In the genomic region with DNA sequence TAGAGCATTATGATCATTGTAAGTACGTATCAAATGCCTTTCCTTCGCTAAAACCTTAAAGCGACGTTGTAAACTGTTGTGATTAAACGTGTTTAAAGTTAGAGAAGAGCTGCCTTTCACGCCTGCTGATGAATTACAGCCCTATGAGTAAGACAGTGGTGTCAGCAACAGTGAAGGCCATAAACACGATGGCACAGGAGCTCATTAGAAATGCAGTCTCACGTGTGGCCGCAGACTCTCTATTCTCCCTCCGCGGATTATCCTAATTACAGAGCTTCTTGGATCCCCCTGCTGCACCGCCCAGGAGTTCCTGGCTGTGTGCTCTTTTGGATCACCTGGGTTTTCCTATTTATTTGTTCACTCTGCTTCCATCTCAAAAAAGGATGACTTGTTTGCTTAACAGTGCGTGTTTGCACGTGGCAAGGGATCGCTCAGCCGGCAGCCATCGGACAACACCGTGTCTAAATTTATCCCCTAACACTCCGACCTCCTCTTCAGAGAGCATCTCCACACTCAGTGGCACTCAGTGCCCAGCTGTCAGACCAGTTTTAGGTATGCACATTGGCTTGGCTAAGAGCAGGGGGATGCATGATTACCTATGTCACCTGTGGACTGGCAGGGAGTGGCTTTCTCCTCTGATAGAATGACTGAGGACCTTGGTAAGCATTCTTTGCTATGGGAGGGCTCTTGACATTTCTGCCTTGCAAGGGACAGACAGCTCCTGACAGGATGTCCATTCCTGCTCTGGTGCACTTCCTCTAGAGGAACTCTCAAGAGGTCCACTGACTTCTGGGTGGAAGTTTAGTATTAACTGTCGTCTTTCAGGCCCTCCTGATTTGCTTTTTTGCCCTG, we compare ENCODE assay signal across 17 mouse cellular contexts.
DNase-seq lines count a peak whose midpoint lies in the region; ATAC-seq and TF ChIP-seq lines count a peak whose summit lies in the region.
"Had no signal": no experiment of that assay in that cellular context is flagged by ENCODE, and none has a peak within 500 bp of the region (broad histone marks: within the 10 kb centered on the region; RNA-seq: fewer than 3 reads in every experiment).

No protein-coding gene starts in this region.

- no peak overlapping the region for H3K9ac ChIP-seq in lung, embryonic 14.5 days
- no peak overlapping the region for H3K9ac ChIP-seq in forebrain, embryonic 16.5 days (replicated peaks; ENCODE audit: low read depth, low read length)
- H3K9ac ChIP-seq in midbrain, embryonic 15.5 days: no peak overlapping the region

- WGBS in lung, embryonic 14.5 days: 26% methylated on average over 20 of the region's 20 CpGs
- WGBS in forebrain, embryonic 16.5 days: 15% methylated on average over 20 of the region's 20 CpGs
- WGBS in midbrain, embryonic 15.5 days: 33% methylated on average over 20 of the region's 20 CpGs

- no peaks in the 10 kb centered on the region for H3K27me3 ChIP-seq in lung, embryonic 14.5 days (ENCODE audit: insufficient read depth, low read length)
- peaks cover 12% of the 10 kb centered on the region; the same call in 1 of the 2 replicates for H3K27me3 ChIP-seq in forebrain, embryonic 16.5 days (replicated peaks; ENCODE audit: control insufficient read depth, insufficient read depth, low read length)
- no peaks in the 10 kb centered on the region for H3K27me3 ChIP-seq in midbrain, embryonic 15.5 days (replicated peaks)
- H3K27me3 ChIP-seq: CH12.LX had no signal

- TF ChIP-seq CTCF in lung, embryonic 14.5 days (IDR thresholded peaks at IDR 0.05; ENCODE audit: low read depth): no peak

- H3K9me3 ChIP-seq in lung, embryonic 14.5 days (ENCODE audit: low read depth, low read length): no peaks in the 10 kb centered on the region
- no peaks in the 10 kb centered on the region for H3K9me3 ChIP-seq in forebrain, embryonic 16.5 days (ENCODE audit: control insufficient read depth, low read length)
- H3K9me3 ChIP-seq in midbrain, embryonic 15.5 days: no peaks in the 10 kb centered on the region

- no peak overlapping the region for H3K4me3 ChIP-seq in lung, embryonic 14.5 days (ENCODE audit: low read depth, low read length)
- no peak overlapping the region; the same call in 1 of the 2 replicates for H3K4me3 ChIP-seq in forebrain, embryonic 16.5 days (replicated peaks; ENCODE audit: low read length)
- no peak overlapping the region for H3K4me3 ChIP-seq in midbrain, embryonic 15.5 days

- ATAC-seq in lung, embryonic 14.5 days (ENCODE audit: insufficient read depth): peak; percentile 54
- peak; percentile 68 for ATAC-seq in forebrain, embryonic 16.5 days
- ATAC-seq in midbrain, embryonic 15.5 days (replicated peaks): peak; percentile 68
- ATAC-seq: intestine, postnatal 0 days had no signal

- no peaks in the 10 kb centered on the region for H3K36me3 ChIP-seq in lung, embryonic 14.5 days (ENCODE audit: insufficient read depth)
- no peaks in the 10 kb centered on the region for H3K36me3 ChIP-seq in forebrain, embryonic 16.5 days (ENCODE audit: control insufficient read depth, insufficient read depth)
- H3K36me3 ChIP-seq in midbrain, embryonic 15.5 days (replicated peaks): no peaks in the 10 kb centered on the region

- peak; percentile 24 for DNase-seq in embryo, embryonic 11 days
- DNase-seq in embryo, embryonic 9.5 days (ENCODE audit: extremely low spot score): no peak
- peak; percentile 55 for DNase-seq in lung, embryonic 14.5 days
- DNase-seq in lung, postnatal 14 days: no peak
- no peak for DNase-seq in spleen, postnatal 4 days (ENCODE audit: low spot score in 2 of 2)
- no peak for DNase-seq in frontal cortex, postnatal 25 days (ENCODE audit: low spot score in 2 of 2)
- DNase-seq: adrenal gland, postnatal 14 days; cerebellum, adult 9-10 months; gastrocnemius, postnatal 10 days; heart, postnatal 36 days; kidney, postnatal 14 days; liver; right cerebral cortex, postnatal 14 days had no signal

- H3K4me1 ChIP-seq in lung, embryonic 14.5 days (ENCODE audit: insufficient read depth): 0 out of 2 replicates have a peak, but pooled peaks cover 5% of the 10 kb centered on the region
- peaks cover 12% of the 10 kb centered on the region for H3K4me1 ChIP-seq in forebrain, embryonic 16.5 days (replicated peaks; ENCODE audit: control insufficient read depth, insufficient read depth, low read length)
- H3K4me1 ChIP-seq in midbrain, embryonic 15.5 days: peaks cover 17% of the 10 kb centered on the region

- peak overlapping the region; percentile 31 for H3K4me2 ChIP-seq in lung, embryonic 14.5 days
- peak overlapping the region; percentile 44 for H3K4me2 ChIP-seq in forebrain, embryonic 16.5 days (ENCODE audit: low read length)
- peak overlapping the region; percentile 31 for H3K4me2 ChIP-seq in midbrain, embryonic 15.5 days

- no peak overlapping the region for H3K27ac ChIP-seq in lung, embryonic 14.5 days (ENCODE audit: low read depth)
- H3K27ac ChIP-seq in forebrain, embryonic 16.5 days (ENCODE audit: low read length): no peak overlapping the region
- H3K27ac ChIP-seq in midbrain, embryonic 15.5 days: no peak overlapping the region

Comparison
In these comparisons a context has a peak if more than half of its experiments do, and no peak if none do; other contexts are left out.
1. DNase-seq: peak in embryo, embryonic 11 days (single experiment) and lung, embryonic 14.5 days (single experiment); none in embryo, embryonic 9.5 days (single experiment), lung, postnatal 14 days (single experiment), spleen, postnatal 4 days (0 of 2) and frontal cortex, postnatal 25 days (0 of 2).
2. Peak in every context shown above with its lines, with median percentiles within 50 percentile points of each other: ATAC-seq and H3K4me2 ChIP-seq.